Mouse (Mus musculus): ENCODE data around the gene Gstcd. TPM values are rescaled to one million over a fixed set of nuclear protein-coding genes. Genes with fewer than 3 reads are reported as not detected.

Gstcd gene
- polyA plus RNA-seq, 1 experiment from 2014 or later: 8.6 TPM

DNA sequence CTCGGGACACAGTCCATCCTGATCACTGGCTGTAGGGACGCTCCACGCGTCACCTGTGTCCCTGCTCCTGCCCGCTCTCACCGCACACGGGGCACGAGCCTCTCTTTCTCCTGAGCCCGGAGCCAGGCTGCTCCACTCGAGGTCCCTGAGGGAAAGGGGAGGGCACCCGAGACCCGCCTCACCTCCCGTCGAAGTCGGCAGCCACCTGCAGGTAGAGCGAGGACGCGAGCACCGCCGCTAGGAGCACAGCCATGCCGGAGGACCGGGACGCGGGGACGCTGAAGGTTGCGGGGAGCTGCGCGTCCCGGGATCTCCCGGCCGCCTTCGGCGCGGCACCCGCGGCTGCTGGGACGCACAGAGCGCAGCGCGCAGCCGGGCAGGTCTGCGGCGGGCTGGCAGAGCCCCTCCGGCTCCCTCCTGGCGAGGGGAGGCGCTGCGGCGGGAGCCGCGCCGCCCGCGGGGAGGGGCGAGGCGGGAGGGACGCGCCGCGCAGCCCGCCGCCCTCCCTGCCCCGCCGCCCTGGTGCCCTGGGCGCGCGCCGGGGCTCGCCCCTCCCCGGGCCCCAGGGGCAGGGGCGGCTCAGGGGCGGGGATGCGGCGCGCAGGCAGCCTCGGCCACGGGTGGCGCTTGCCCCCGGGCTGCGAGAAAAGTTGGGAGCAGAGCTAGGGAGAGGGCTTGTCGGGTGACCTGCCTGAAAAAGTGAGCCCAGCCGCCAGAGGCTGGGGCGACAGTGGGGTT, 141.9 kb downstream of the Gstcd start, which contains the start of gene Npnt:
TSS of gene Npnt (minus strand) at position 501 of the 738 bp plus-strand sequence.
- Histone ChIP-seq H3K27ac (peak within 1 kb of the TSS; percentile 81), H3K9me3 (replicated peaks) (no peaks in the 10 kb centered on the region), H3K9ac (peak within 1 kb of the TSS; percentile 68), H3K4me2 (peak within 1 kb of the TSS; percentile 97), H3K4me3 (replicated peaks) (peak within 1 kb of the TSS; percentile 78), H3K27me3 (peaks cover 18% of the 10 kb centered on the region; the same call in 1 of the 2 replicates), H3K4me1 (peaks cover 31% of the 10 kb centered on the region), H3K36me3 (0 out of 2 replicates have a peak, but pooled peaks cover 5% of the 10 kb centered on the region)
- under 1% methylated on average over 64 of the region's 82 CpGs for WGBS
- peak; percentile 91 for ATAC-seq (replicated peaks; ENCODE audit: low FRiP score)

DNA sequence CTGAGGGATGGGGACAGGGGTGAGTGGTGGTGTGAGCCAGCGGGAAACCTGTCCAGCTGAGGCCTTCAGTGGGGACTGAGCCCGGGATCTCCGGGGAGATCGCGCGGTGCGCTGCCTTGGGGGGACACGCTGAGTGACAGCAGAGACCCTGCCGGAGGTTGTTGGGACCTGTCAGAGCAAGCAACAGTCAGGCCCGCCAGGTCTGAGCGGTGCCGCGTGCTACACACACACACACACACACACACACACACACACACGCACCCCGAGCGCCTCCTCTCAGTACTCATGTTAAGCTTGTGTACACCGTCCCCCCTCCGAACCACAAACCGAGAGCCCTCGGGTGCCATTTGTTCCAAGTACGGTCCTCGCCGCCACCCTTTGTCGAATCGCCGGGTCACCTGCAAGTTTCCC, 142.4 kb downstream of the Gstcd start:
- ATAC-seq (replicated peaks; ENCODE audit: low FRiP score): peak; percentile 63
- Histone ChIP-seq H3K4me2 (peak overlapping the region; percentile 97), H3K9me3 (replicated peaks) (no peaks in the 10 kb centered on the region), H3K4me3 (replicated peaks) (peak overlapping the region; percentile 78), H3K4me1 (peaks cover 37% of the 10 kb centered on the region), H3K27me3 (peaks cover 18% of the 10 kb centered on the region; the same call in 1 of the 2 replicates), H3K9ac (peak overlapping the region; percentile 68), H3K36me3 (0 out of 2 replicates have a peak, but pooled peaks cover 5% of the 10 kb centered on the region), H3K27ac (peak overlapping the region; percentile 81)
- WGBS: under 1% methylated on average over 24 of the region's 26 CpGs

- peaks cover 18% of the 10 kb centered on the region; the same call in 1 of the 2 replicates for H3K27me3 ChIP-seq
- no peak overlapping the region for H3K27ac ChIP-seq
- H3K4me3 ChIP-seq (replicated peaks): peak overlapping the region; percentile 78
- peak overlapping the region; percentile 68; the same call in 1 of the 2 replicates for H3K9ac ChIP-seq
- 16% methylated on average over 7 of the region's 7 CpGs for WGBS
- no peaks in the 10 kb centered on the region for H3K9me3 ChIP-seq (replicated peaks)
- ATAC-seq (replicated peaks; ENCODE audit: low FRiP score): no peak
- H3K36me3 ChIP-seq: 0 out of 2 replicates have a peak, but pooled peaks cover 5% of the 10 kb centered on the region
- peak overlapping the region; percentile 97 for H3K4me2 ChIP-seq
- H3K4me1 ChIP-seq: peaks cover 47% of the 10 kb centered on the region
These were observed 143.5 kb downstream of the Gstcd start for GRCm38 (mm10) chr3:132948298-132948795.

- Histone ChIP-seq H3K4me2 (no peak overlapping the region), H3K4me3 (replicated peaks) (no peak overlapping the region), H3K9me3 (replicated peaks) (no peaks in the 10 kb centered on the region), H3K27me3 (peaks cover 18% of the 10 kb centered on the region; the same call in 1 of the 2 replicates), H3K36me3 (0 out of 2 replicates have a peak, but pooled peaks cover 5% of the 10 kb centered on the region), H3K27ac (no peak overlapping the region), H3K9ac (no peak overlapping the region), H3K4me1 (peaks cover 50% of the 10 kb centered on the region)
- ATAC-seq (replicated peaks; ENCODE audit: low FRiP score): no peak
- WGBS: 80% methylated on average over 5 of the region's 5 CpGs
These were observed 145.7 kb downstream of the Gstcd start for GRCm38 (mm10) chr3:132946086-132946485.

DNA sequence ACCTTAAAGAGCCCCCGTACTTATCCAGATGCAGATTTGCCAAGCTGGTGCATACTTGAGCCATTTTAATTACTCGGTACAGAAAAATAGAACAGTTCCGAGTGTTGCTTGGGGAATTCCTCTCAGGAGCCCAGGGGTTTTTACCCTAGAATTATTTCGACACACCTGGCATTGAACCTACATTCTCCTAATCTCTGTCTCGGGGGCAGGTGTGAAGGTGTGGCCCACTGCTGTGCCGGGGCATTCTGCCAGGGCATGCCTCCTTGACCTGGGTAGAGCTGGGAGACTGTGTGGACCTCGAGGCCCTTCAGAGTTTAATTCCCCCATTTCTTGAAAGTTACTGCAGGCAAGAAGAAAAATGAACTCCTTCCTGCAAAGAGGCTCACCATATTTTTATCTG, 146.2 kb downstream of the Gstcd start:
- 0 out of 2 replicates have a peak, but pooled peaks cover 5% of the 10 kb centered on the region for H3K36me3 ChIP-seq
- peaks cover 50% of the 10 kb centered on the region for H3K4me1 ChIP-seq
- peaks cover 18% of the 10 kb centered on the region; the same call in 1 of the 2 replicates for H3K27me3 ChIP-seq
- no peak overlapping the region for H3K4me2 ChIP-seq
- no peaks in the 10 kb centered on the region for H3K9me3 ChIP-seq (replicated peaks)
- no peak overlapping the region for H3K27ac ChIP-seq
- 83% methylated on average over 7 of the region's 7 CpGs for WGBS
- no peak overlapping the region for H3K9ac ChIP-seq
- no peak overlapping the region for H3K4me3 ChIP-seq (replicated peaks)
- no peak for ATAC-seq (replicated peaks; ENCODE audit: low FRiP score)

GRCm38 (mm10) chr3:132944609-132945008, 147.2 kb downstream of the Gstcd start:
- 51% methylated on average over 3 of the region's 3 CpGs for WGBS
- peaks cover 44% of the 10 kb centered on the region for H3K4me1 ChIP-seq
- ATAC-seq (replicated peaks; ENCODE audit: low FRiP score): peak; percentile 44; the same call in 1 of the 2 replicates
- no peak overlapping the region for H3K9ac ChIP-seq
- no peaks in the 10 kb centered on the region for H3K9me3 ChIP-seq (replicated peaks)
- H3K36me3 ChIP-seq: 0 out of 2 replicates have a peak, but pooled peaks cover 5% of the 10 kb centered on the region
- peak overlapping the region; percentile 3; the same call in 1 of the 2 replicates for H3K4me2 ChIP-seq
- H3K27me3 ChIP-seq: peaks cover 15% of the 10 kb centered on the region; the same call in 1 of the 2 replicates
- H3K27ac ChIP-seq: peak overlapping the region; percentile 37; the same call in 1 of the 2 replicates
- no peak overlapping the region for H3K4me3 ChIP-seq (replicated peaks)

DNA sequence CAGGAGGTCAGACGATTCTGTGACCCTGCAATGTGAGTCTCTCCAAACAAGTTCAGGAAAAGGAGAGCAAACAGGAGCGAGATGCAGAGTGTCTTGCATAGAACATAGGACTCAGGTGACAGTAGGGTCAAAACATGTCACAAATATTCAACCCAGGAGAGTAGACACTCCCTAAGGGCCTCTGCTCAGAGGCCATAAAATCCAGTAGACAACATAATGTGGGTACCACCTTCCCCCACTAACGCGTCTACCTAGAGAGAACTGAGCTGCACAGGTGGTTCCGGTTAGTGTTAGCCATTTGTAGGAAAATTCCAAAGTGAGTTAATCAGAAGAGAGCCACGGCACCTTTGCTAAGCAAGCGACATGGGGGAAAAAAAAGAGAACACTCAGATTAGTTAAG, 147.6 kb downstream of the Gstcd start:
- Histone ChIP-seq H3K4me3 (replicated peaks) (no peak overlapping the region), H3K27ac (peak overlapping the region; percentile 5; the same call in 1 of the 2 replicates), H3K9ac (no peak overlapping the region), H3K27me3 (peaks cover 13% of the 10 kb centered on the region; the same call in 1 of the 2 replicates), H3K36me3 (0 out of 2 replicates have a peak, but pooled peaks cover 5% of the 10 kb centered on the region), H3K4me2 (peak overlapping the region; percentile 3; the same call in 1 of the 2 replicates), H3K9me3 (replicated peaks) (no peaks in the 10 kb centered on the region), H3K4me1 (peaks cover 39% of the 10 kb centered on the region)
- WGBS: 32% methylated on average over 7 of the region's 7 CpGs
- ATAC-seq (replicated peaks; ENCODE audit: low FRiP score): peak; percentile 49

DNA sequence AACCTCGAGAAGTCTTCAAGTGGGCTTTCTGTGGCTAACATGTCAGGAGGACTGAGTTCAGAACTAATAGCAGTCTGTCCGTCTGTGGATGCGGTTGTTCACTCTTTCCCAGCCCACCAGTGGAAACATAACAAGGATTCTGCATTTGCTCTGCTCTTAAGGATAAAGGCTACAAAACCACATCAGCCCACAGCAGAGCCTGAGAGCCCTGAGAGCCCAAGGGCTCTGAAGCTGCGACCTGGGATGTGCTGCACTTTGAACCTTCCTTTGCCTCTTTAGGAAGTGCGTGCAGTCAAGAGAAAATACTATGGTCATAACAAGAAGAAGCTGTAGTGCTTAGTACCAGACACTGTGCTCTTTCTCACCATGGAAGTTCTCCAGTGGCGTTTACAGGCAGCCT, 149.1 kb downstream of the Gstcd start:
- no peak overlapping the region for H3K4me3 ChIP-seq (replicated peaks)
- H3K9me3 ChIP-seq (replicated peaks): no peaks in the 10 kb centered on the region
- H3K4me1 ChIP-seq: peaks cover 31% of the 10 kb centered on the region
- 0 out of 2 replicates have a peak, but pooled peaks cover 5% of the 10 kb centered on the region for H3K36me3 ChIP-seq
- ATAC-seq (replicated peaks; ENCODE audit: low FRiP score): no peak
- 85% methylated on average over 6 of the region's 6 CpGs for WGBS
- H3K9ac ChIP-seq: no peak overlapping the region
- no peak overlapping the region for H3K4me2 ChIP-seq
- H3K27ac ChIP-seq: no peak overlapping the region
- 0 out of 2 replicates have a peak, but pooled peaks cover 5% of the 10 kb centered on the region for H3K27me3 ChIP-seq

GRCm38 (mm10) chr3:132940181-132940990, 151.4 kb downstream of the Gstcd start:
- Histone ChIP-seq H3K4me1 (peaks cover 24% of the 10 kb centered on the region), H3K9me3 (replicated peaks) (no peaks in the 10 kb centered on the region), H3K9ac (no peak overlapping the region), H3K27me3 (no peaks in the 10 kb centered on the region), H3K4me3 (replicated peaks) (no peak overlapping the region), H3K27ac (no peak overlapping the region), H3K4me2 (no peak overlapping the region), H3K36me3 (no peaks in the 10 kb centered on the region)
- 81% methylated on average over 10 of the region's 10 CpGs for WGBS
- ATAC-seq (replicated peaks; ENCODE audit: low FRiP score): no peak

GRCm38 (mm10) chr3:132939006-132939405, 152.8 kb downstream of the Gstcd start:
- Histone ChIP-seq H3K4me2 (no peak overlapping the region), H3K27ac (no peak overlapping the region), H3K9ac (no peak overlapping the region), H3K4me3 (replicated peaks) (no peak overlapping the region), H3K27me3 (no peaks in the 10 kb centered on the region), H3K36me3 (no peaks in the 10 kb centered on the region), H3K9me3 (replicated peaks) (no peaks in the 10 kb centered on the region), H3K4me1 (peaks cover 10% of the 10 kb centered on the region)
- ATAC-seq (replicated peaks; ENCODE audit: low FRiP score): no peak
- WGBS: 65% methylated on average over 8 of the region's 8 CpGs

GRCm38 (mm10) chr3:132934649-132935048, 157.2 kb downstream of the Gstcd start:
- H3K4me3 ChIP-seq (replicated peaks): no peak overlapping the region
- no peak overlapping the region for H3K4me2 ChIP-seq
- no peak for ATAC-seq (replicated peaks; ENCODE audit: low FRiP score)
- no peaks in the 10 kb centered on the region for H3K9me3 ChIP-seq (replicated peaks)
- no peaks in the 10 kb centered on the region for H3K27me3 ChIP-seq
- H3K36me3 ChIP-seq: no peaks in the 10 kb centered on the region
- WGBS: 63% methylated on average over 2 of the region's 2 CpGs
- H3K9ac ChIP-seq: no peak overlapping the region
- no peaks in the 10 kb centered on the region for H3K4me1 ChIP-seq
- H3K27ac ChIP-seq: no peak overlapping the region

All from kidney, embryonic 15.5 days (tissue).